Mouse (Mus musculus) common myeloid progenitor, adult 5-6 weeks (primary cell): ENCODE measurements around the gene 1700012B07Rik. TPM values are rescaled to one million over a fixed set of nuclear protein-coding genes. Genes with fewer than 3 reads are reported as not detected.

Experiments
- ATAC-seq: replicated peaks from 2 replicates; pipeline ENCODE4 v1.8.0; 2016; ENCODE audit warnings: low read depth, mild to moderate bottlenecking, moderate TSS enrichment, inconsistent platforms; ENCODE audit not compliant: poor library complexity, severe bottlenecking
- total RNA-seq: library from RNA; stranded (forward); fragments of 200-1000, 187-1606 nt; gene quantifications from 2 replicates; pipeline ENCODE4 v1.2.3, GENCODE M21; 2017

Gene 1700012B07Rik
- total RNA-seq, result not detected in 2 replicates

DNA sequence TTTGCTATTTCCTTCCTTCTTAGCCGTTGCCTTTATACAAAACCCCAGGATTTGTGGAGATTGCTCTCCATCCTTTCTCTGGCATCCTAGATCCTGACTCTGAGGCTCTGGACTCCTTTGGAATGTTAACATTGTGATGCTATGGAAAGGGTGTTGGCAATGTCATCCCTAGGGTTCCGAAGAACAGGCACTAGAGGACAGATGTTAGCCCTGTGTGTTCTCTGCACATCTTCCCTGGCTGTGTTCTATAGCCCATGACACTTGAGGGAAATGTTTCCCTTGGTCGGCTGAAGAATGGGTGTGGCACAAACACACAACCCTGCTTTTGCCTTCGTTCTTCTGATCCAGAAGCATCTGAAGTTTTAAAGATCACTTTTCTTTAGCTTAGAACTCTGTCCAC lies at the start of gene 1700012B07Rik:
TSS of gene 1700012B07Rik (minus strand) at position 101 of the 400 bp plus-strand sequence.
- no peak for ATAC-seq

DNA sequence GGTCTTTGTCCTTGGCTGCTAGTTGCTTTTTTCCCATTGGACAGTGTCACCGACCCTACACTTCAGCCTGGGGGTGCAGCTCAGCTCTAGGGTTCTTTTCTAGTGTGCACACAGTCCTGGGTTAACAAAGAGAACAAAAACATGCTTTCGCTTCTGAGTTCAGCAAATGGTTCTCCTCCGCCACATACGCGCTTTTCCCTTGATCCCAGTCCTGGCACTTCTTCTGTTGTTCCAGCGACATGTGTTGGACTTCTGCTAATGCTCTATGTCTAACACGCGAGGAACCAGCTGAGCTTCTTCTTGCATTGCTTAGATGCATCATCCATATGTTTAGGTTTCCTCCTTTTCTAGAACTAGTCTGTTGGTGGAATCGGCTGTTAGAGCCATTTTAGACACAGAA lies 48.9 kb upstream of the 1700012B07Rik start:
- no peak for ATAC-seq

DNA sequence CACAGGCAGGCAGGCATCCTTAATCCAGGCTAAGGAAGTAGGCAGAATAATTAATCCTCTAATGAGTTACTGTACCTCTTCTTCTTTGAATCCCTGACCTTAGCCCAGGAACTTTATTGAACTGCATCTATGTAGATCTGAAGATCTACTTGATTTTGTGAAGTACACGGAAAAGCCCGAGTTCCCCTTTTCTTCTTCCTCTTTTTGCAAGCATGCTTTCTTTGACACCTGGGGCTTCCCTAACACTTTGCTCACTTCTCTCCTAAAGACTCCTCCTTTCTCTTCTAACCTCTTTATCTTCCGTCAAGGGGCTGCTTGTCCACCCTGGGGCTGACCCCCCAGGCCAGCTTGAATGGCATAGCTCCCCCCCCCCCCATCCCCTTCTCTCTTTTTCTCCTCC lies 48.0 kb upstream of the 1700012B07Rik start:
- peak; percentile 67 for ATAC-seq

DNA sequence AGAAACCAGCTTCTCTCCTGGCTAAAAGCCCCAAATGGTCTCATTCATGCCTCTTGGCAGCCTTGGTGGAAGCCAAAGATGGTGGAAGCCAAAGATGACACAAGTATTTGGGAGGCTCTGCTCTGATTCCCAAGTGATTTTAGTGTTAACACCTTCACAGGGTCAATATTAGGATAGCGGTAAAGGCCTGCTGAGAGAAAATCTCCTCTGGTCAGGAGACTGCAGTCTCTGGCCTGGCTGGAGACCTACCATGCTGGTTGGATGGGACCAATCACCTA lies 47.6 kb upstream of the 1700012B07Rik start:
- ATAC-seq, result no peak

DNA sequence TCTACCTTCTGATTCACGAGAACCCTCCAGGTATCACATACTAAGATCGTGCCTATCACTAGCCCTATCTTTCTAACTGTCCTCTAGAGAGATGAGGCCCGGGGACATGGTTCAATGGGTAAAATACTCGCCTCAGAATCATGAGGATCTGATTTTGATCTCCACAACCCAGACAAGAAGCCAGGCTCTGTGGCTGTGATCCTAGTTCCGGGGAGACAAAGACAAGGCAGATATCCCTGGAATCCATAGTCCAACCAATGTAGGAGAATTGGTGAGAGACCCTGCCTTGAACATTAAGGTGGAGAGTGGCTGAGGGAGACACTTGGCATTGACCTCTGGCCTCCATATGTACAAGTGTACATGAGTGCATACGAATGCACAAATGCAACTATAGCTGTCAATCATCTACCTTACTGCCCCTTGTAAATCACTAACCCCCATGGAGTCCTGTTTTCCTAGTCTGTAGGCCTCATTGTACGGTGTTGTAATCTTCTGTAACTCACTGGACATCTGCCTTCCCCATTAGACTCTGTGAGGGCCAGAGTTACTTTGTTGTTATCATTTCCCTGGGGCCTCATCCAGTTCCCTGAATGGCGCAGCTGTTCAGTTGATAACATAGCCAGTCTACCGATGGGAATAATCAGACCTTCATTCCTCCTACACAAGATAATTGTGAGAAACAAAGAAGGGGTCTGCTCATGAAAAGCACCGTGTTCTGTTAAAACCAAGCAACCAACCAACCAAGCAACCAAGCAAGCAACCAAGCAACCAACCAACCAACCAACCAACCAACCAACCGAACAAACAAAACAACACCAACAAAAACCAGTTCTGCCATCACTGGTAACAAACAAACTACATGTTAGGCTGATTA lies 47.0 kb upstream of the 1700012B07Rik start:
- no peak for ATAC-seq

DNA sequence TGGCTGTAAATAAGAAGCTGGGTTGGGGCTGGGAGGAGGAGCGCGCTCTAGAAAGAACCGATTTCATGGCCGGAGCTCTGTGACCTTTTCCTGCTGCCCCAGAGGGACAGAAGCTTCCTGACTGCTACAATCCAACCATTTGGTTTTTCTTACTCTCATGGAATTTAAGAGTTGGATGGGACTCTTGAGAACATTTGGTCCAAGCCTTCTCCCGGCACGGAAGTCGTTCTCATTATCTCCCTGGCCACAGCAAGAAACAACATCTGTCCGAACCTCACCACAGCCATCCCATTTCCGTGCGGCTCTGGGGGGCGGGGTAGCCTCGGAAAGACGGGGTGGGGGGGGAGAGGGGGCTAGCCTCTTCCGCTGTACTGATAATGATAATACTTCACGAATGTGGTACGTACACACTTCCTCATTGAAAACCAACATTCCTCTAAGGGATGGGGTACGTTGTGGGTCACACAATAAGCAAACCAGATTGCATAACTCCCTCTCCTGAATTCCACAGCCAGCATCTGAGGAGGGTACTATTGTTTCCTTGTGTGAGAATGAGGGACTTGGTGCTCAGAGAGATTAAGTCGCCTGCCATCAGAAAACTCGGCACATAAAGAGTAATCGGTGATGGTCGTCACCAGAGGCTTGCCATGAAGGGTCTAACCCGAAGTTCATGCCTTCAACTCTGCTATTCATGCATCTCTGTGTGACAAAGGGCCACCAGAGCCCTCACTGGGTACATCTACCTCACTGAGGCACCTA lies 46.2 kb upstream of the 1700012B07Rik start:
- peak; percentile 48 for ATAC-seq

DNA sequence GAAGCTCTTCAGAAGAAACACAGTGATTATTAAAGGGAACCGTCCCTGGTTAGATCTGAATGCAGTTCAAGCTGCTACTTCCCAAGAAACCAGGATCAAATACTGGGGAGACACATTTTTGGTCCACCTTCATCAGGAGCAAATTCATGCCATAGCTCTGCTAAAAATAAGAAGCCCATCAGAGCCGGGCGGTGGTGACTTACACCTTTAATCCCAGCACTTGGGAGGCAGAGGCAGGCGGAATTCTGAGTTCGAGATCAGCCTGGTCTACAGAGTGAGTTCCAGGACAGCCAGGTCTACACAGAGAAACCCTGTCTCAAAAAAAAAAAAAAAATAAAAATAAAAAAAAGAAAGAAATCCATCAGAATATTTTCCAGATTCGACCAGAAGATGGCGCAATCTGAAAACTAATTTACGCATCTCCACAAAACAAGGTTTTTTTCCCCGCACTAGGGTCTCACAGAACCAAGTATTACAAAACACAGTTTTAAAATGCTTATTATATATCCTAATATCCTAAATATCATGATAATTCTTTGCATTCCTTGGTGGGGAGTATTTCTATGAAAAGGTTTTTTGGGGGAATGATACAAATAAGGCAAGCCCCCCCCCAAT lies 45.4 kb upstream of the 1700012B07Rik start:
- ATAC-seq, result peak; percentile 45; the same call in 1 of the 2 replicates

DNA sequence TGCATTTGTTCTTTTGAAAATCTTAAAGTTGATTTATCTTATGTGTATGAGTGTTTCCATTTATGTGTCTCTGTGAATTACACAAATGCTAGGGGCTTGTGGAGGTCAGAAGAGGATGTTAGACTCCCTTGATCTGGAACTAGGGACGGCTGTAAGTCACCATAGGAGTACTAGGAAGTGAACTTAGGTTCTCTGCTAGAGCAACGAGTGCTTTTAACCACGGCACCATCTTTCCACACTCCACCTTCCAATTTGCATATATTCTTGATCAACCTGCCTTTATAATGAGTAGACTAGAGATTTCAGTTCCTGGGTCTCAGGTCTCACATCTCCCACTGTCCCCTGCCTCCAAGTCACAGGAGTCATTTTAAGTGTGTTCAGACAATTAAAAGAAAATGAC lies 44.8 kb upstream of the 1700012B07Rik start:
- ATAC-seq, result no peak

DNA sequence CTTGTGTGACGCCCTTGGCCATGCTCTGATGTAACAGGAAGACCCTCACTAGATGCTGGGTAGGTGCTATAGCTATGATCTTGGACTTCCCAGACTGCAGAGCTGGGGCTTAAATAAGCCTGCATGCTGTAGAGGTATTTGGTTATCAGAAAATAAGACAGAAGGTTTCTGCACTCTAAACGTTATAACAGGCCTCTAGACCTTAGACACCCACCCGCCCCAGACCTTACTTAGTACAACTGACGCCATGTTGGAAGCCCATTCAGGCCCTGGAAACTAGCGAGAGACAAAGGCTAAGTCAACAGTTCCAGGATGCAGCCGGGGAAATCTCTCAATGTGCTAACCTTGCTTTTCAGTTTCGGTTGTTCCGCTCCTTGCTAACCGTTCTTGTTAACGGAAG lies 44.2 kb upstream of the 1700012B07Rik start:
- no peak for ATAC-seq

DNA sequence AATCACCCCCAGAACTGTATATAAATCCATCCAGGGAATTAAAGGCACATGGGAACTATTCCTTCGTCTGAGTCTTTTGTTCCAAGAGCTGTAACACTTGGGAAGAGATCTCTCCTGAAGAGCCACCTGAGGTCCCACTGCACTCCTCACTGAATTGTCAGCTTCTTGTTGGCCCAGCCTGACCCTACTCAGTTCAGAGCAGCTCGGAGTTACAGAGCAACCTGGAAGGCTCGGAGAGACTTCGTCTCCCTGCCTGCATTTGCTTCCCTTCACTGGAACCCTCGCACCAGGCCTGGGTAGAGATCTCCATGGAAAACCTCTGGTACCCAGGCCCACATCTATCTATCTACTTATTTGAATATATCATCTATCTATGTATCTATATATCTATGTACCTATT lies 40.0 kb upstream of the 1700012B07Rik start:
- no peak for ATAC-seq

DNA sequence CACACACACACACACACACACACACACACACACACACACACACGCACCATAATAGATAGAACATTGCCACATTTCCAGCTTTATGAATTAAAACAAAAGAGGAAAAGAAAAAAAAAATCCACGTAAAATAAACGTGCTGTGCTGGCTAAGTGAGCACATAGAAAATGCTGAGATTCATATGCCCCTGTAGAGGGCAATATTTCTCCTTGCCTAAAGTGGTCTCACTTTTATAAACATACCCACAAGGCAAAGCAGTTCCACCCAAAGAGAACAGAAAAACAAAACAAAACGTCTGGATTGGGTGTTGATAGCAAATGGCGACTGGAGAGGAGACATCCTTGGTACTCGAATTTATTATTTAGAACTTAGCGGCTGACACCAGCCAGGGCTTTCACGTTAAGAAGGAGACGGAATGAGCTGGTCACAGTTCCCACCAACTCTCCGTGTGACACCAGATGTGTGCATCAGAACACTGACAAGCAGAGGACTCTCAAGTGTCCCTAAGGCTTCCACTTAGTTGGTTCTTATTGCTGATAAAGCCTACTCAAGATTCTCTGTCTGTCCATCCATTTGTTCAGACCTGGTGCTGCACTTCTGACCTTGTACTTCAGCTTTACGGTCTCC lies 38.8 kb upstream of the 1700012B07Rik start:
- no peak for ATAC-seq

DNA sequence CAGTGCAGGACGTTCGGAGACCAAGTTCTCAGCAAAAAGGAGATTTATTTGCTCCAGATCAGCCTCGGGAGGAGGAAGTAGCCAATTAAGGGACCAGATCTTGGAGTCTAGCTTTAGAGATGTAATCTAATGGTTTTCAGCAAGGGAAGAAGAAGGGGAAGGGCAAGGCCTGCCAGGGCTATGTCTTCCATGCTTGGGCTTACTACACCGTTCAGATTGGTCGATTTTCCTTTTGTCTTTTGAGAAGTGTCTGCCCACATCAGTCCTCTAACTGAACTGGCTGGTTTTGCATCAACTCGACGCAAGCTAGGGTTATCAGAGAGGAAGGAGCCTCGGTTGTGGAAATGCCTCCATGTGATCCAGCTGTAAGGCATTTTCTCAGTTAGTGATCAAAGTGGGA lies 37.7 kb upstream of the 1700012B07Rik start:
- no peak for ATAC-seq

DNA sequence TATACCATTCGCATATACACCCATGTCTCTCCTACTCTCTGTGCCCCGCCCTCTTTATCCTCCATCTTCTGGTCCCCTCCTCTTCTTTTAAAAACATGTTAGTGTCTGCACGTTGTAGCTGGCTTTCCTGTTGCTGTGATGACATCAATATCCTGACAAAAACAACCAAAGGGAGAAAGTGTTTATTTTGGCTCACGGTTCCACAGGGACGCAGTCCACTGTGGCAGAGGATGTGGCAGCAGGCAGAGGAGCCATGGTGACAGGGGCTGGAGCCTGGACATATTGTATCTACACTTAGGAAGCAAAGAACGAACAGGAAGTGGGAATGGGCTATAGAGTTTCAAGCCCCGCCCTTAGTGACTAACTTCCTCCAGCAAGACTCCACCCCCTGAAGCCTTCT lies 36.1 kb upstream of the 1700012B07Rik start:
- no peak for ATAC-seq

DNA sequence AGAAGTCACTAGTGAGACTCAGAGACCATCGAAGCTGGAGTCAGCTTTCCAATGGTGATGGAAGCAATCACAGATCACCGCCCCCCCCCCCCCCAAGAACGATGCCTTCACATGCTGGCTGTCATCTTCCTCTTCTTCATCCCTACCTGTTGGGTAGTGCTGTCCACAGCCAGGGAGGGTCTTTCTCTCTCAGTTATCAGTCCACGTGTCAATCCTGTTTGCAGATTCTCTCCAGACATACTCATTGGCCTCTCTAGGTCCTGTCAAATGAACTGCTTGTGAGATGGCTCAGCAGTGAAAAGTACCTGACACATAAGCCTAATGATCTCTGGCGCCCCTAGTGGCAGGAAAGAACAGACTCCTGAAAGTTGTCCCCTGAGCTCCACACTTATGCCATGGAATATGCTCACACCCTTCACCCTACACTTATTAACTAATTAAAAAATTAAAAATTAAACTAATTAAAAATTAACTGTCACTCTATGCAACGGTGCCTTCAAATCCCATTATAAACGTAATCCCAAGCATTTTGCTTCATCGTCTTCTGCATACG lies 35.4 kb upstream of the 1700012B07Rik start:
- ATAC-seq, result 0 out of 2 replicates have a peak, but pooled peaks have one; percentile 26

DNA sequence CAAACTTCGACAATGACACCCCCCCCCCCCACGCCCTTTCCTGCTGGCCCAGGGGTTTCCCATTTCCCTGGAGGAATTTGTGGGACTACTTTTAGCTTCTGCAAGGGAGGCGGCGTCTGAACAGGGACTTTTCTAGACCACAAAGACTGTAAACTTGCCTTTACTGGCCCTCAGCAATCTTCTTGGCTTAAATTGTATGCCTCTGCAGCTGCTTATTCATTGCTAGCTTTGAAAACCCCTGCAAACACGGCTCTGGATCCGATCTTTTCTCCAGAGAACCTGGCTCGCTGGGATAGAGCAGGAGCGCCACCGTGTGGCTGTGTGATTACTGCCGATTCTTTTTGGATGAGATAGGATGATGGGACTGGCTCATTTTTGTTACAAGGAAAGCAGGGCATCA lies 32.7 kb upstream of the 1700012B07Rik start:
- ATAC-seq, result peak; percentile 78

DNA sequence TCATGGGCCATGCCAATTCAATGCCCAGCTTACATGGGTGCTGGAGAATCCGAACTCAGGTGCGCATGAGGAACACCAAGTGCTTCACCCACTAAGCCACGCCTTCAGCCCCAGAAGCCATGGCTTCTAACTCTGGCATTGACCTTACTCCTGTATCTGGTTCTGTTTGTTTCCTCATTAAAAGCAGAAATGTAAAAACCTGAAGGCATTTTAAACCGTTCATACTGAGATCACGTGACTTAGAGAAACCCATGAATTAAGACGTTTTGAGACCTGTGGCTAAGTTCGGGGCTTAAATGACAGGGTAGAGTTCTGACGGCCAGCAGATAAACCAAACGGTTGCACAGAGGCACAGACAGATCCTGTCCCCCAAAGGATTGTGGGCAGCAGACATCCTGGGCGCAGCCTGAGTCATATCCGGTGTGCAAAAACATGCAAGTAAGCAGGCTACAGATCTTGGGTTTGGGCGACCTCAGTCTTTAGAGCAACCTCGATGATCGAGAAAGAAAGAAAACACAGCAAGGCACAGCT lies 32.2 kb upstream of the 1700012B07Rik start:
- peak; percentile 72 for ATAC-seq

DNA sequence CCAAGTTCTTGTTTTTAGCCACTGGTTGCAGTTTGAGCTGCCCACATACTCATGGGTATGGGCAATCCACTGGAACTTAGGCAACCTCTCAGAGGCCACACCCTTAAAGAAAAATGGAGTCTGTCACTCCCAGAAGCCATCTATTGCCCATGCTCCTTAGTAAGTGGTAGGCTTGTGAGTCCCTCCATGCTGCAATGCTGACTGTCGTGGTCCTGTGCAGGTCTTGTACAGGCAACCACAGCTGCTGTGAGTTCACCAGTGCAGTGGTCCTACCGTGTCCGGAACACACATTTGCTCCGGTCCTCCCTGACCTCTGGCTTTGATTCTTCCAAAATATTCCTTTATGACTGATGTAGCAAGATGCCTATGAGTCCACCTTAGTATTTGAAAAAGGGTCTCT lies 31.6 kb upstream of the 1700012B07Rik start:
- ATAC-seq, result no peak

DNA sequence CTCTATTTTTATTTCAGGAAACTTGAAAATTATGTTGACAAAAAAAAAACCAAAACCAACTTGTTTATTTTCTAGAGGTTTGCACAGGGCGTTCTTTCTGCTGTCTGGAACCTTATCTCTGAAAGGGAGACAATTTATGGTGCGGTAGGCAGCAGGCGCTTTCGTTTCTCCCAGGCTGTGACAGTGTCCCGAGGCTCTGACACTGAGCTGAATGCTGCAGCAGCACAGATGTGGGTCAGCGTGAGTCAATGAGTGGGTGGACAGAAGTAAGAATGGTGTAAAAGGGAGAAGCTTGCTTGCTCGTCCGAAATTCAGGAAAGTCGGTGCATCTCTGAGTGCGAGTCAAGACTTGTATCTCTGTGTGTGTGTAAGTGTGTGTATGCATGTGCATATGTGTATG lies 29.2 kb upstream of the 1700012B07Rik start:
- no peak for ATAC-seq

DNA sequence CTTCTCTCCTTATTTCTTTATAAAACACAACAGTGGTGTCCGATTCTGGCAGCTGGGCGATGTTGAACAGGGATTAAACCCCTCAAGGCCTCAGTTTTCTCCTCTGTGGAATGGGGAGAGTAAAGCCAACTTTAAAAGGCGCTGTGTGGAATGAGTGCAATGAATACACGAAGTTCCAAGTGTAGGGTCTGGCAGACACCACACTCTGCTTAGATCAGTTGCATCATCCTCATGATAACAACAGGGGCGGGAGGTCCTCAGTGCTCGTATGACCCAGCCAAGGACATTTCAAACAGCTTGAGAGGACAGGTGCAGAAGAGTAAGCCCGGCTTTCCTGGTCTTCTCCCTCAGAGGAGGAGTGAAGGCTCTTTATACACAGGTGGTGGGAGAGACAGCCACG lies 26.2 kb upstream of the 1700012B07Rik start:
- no peak for ATAC-seq
